Mouse (Mus musculus) left cerebral cortex, adult 18-20 months (tissue): ENCODE measurements around the gene Ube2l6. TPM values are rescaled to one million over a fixed set of nuclear protein-coding genes. Genes with fewer than 3 reads are reported as not detected.

Source experiments
- DNase-seq, 2 experiments: peaks; one replicate each; pipeline ENCODE4 v3.0.0; 2021 to 2022; ENCODE audit warnings: low spot score in 2 of 2, mixed read lengths in 1 of 2
- total RNA-seq, 2 experiments: library from RNA; stranded (reverse); gene quantifications; 2 replicates each; pipeline ENCODE4 v1.2.3; 2021

Gene Ube2l6
- total RNA-seq, 2 experiments from 2014 or later, result 8.2 to 8.5 TPM

DNA sequence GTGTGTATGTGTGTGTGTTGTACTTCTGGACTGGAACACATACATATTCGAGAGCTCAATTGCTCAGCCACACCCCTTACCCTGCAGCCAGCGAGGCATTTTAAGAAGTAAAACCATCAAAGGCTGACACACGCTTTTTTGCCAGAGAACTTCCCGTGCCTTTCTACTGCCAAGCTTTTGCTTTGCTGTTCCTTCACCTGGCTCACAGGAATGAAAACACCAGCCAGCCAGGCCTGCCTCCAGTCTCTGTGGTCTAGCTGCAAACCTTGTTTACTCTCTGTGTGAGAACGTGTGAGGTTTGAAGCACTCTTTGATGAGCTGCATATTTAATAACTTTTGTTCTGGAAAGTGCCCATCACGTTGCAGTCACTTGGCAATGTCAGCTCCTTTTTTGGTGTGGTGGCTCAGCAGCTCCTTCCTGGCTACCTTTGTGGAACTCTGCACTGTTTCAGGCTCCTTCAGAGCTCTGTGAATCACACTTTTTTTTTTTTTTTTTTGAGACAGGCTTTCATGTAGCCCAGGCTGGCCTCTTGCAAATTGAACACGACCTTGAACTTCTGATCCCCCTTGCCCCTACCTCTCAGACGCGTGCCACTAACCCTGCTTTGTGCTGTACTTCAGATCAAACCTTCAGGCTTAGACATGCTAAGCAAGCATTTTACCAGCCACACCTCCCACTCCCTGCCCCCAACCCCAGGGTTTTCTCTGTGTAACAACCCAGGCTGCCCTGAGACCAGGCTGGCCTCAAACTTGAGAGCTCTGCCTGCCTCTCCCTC lies 39.4 kb downstream of the Ube2l6 start:
- no peak for DNase-seq

DNA sequence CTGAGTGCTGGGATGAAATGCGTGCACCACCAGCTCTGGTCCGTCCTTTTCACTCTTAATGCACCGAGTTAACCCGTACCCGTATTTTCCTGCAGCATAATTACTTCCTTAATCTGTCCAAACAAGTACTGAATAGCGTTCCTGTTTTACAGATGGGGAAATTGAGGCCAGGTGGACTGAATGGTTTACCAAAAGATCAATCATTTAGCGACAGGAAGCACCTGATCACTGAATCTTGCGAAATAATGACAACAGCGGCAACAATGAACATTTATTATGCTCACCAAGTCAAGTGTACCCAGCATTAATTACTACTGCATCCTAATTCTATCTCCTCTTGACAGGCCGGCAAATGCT lies 39.9 kb downstream of the Ube2l6 start, which contains the start of gene Slc43a1:
Gene Slc43a1 (plus strand): TSS at position 258 of the 357 bp plus-strand sequence.
- no peak for DNase-seq

DNA sequence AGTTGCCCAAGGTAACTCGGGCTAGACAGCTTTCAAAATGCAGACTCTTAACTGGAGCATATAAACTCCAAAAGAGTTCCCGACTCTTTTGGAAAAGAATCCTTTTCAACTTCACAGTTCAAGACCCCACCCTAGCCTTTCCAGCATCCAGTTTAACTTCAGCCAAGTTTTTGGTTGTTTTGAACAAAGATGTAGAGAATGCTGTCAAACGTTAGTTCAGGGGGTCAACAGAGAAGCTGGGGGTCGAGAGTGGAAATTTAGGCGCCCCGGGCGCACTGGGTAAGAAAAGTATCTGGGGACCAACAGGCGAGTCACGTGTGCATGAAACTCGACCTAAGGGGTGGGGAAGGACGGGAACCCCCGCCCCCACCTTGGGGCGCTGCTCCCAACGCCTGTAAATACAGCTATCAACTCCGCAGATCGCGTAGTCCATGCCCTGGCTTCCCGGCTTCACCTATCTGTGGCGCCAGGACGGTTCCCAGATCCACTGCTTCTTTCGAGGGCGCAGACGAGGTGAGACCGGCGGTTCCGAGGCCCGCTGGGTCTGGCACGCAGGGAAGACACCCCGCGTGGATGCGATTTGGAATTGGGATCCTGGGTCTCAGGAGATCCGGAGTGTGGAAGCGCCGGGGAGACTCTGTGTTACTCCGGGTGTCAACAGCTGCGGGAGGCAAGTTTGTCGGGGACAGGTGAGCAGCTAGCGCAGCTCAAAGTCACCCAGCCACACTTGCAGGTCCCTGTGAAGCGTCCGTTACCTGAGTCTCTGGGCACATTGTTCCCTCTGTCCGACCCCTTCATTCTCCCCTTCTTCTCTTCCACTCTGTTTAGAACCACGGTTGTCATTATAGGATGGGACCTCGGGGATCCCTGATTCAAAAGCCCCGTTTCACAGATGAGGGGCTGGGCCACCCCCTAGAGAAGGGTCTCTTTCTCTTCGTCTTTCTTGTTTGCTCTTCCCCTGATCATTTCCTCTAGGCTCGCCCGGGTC lies 40.7 kb downstream of the Ube2l6 start:
- no peak for DNase-seq

DNA sequence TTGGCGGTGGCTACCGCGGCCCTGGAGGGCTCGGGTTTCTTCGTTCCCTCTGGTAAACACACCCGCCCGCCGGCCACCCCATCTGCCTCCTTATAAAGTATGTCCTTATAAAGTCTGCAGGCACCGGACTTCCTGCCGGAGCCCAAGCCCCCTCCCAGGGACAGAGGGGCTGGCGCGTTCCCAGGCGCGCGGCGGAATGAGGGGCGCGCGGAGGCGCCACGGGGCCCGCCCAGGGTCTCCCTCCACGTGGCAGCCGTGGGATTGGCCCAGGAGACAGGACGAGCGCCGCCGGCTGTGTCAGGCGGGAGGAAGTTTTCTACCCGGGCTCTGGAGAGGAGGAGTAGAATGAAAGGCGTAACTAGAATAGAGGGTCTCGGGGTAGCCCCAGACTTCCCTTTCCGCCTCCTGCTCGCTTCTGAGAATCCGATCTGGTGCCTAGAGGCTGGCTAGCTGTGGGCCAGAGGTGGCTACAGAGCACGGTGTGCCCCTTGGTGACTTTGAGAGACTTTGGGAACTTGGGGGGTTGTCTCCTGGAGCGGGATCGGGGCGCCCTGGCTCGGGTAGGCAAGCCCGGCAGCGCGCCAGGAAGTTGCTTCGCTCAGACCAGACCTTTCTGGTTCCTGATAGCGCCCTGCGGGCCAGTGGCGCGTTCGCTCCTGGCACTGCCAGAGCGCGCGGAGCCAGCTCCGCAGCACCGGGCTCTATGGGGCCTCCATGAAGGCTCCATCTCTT lies 41.6 kb downstream of the Ube2l6 start:
- DNase-seq, result no peak

DNA sequence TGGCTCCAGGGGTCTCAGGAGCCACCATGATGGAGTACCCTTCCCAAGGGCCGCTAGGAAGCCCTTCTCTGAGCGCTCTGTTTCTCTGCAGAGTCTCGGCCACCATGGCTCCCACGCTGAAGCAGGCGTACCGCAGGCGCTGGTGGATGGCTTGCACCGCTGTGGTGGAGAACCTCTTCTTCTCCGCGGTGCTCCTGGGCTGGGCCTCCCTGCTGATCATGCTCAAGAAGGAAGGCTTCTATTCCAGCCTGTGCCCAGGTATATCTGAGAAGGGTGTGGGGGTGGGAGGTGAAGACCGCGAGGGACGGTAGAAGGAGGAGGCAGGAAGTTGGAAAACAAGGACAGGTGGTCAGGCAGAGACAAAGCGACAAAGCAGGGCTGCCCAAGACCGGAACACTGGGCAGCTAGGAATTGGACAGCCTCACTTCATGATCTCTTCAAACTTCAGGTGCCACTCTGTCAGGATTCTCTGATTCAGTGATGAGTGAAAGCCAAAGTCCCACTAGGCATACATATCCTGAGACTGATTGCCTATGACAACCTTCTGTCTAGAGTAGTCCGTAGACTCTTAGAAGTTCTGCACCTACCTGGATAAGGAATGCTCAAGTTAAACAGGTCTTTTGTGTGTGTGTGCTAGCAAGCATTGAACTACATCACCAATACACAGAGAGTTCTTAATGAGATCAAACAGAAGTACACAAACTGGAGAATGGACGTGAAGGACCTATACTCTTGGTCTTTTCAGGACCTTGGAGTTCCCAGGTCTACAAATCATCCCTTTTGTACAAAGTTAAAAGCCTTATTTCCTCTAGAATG lies 42.3 kb downstream of the Ube2l6 start:
- no peak for DNase-seq

DNA sequence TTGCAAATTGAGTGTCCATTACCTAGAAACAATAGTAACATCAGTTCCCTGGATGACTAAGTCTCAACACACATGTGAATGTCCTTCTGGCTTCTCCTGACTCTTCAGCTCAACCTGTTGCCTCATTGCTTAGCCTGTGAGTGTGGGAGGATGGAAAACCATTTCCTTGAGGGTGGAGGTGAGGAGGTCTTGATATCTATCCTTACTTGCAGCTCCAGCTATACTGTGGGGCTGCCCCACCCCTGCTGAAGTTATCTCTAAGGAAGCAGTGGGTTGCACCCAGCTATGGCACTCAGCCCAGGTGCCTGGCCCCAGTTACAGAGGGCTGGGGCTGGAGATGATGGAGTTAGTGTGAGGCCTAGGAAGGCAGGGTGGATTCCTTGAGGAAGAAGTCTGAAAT lies 43.3 kb downstream of the Ube2l6 start:
- DNase-seq, result no peak

DNA sequence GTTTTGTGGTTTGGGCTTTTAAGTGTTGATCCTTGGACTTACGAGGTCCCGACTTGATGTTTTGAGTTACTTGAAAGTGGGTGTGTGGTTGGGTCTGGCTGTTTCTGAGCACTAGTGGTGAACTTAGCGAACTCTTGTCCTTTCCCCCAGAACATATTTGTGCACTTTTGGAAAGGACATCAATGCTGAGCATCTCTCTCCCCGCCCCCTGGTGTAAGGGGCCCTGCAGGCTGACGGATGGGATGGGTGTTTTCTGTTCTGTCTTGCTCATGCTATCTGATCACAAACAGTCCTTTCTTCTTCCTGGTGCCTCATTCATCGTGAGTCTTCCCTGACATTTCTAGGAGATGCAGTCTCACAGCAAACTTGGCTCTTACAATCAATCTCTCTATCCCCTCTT lies 45.0 kb downstream of the Ube2l6 start:
- no peak for DNase-seq

DNA sequence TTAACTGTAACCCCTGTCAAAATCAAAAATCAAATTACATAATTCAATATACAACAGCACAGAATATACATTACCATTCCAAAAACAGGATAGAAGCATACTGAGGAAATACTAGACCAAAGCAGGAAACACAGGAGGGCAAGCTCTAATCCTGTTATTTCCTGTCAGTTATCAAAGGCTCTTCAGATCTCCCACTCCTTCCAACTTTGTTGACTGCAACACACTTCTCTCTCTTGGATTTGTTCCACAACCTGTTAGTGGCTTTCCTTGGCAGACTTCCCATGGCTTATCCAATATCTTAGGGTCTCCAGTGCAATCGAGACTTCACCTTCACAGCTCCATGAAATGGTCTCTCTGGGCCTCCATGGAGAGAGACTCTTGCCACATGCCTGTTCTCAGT lies 46.6 kb downstream of the Ube2l6 start:
- DNase-seq, result no peak

DNA sequence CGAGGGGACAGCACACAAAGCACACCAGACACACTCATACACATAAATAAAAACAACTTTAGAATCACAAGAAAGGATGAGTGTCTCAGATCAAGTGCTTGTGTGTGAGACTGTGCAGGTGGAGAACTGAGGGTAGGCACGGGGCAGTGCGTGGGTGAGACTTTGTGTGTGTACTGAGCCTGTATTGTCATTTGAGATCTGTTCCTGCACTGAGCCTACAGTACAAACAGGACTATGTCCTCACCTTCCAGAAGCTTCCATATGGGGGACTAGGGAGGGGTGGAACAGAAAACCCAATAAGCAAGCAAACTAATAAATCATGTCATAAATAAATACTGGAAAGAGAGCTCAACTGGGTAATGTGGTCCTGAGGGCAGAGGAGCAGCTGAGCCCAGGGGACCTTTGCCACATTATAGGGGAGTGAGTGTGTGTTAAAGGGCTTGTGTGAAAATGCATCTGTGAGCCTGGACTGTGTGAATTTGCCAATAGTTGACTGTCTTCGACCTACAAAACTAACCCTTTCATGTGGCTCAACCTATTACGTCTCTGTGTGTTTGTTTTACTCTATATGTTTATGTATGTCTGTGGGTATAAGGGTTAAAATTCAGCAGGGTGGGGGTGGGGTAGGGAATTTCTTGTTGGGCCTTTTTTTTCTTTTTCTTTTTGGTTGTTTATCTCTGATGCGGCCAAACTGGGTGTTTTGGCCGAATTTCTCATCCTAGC lies 51.9 kb downstream of the Ube2l6 start:
- no peak for DNase-seq

DNA sequence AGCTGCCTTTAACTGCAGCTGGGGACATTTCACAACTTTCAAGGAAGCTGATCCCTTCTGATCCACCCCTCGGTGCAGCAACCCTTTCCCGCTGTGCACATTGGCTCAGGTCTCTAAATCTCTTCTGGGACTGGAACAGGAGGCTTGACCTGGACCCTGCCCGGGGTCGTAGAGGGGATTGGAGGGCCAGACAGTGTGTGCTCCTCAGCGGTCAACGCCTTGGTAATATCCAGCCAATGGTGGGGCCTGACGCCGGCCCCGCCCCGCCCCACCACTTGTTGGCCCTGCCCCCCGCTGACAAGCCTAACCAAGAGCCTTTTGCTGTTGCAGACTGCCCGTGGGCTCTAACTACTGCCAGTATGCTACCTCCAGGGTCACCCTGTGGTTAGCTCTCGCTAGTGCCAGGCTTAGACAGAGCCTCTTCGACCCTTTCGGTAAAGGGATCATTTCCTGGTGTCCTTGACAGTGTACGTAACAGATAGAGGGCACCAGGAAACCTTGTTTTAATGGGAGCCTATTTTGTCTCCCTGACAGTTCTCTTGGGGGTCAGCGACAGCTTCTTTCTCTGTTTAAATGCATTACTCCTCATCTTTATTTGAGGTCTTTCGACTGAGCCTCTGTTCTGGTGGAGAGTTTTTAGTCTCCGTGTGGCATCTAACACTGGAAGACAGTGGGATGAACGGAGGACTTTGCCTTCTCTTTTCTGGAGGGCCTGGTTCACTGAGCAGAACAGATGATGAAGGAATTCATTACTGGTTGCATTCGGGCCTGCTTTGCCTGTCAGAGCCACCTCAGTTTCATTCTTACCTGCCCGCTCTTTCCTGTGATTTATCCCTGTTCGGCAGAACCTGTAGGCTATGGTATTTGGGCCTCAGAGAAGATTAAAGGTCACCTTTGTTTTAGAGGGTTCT lies 52.8 kb downstream of the Ube2l6 start:
- DNase-seq, result no peak

DNA sequence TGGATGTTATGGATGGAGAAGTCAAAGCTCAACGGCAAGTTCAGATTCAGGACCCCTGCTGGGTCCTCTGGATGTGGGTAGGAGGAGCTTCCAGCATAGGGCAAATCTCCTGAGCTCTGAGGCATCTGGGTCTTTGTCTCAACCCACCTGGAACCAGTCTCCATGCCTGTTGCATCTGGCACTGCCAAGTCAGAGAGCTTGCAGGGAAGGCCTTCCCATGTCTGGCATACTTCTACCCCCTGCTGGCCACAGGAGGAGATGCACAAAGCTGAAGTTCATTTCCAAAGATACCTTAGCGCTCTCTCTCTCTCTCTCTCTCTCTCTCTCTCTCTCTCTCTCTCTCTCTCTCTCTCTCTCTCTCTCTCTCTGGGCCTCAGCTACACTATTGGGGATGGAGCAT lies 57.1 kb downstream of the Ube2l6 start:
- DNase-seq, result peak in 1 of 2 experiments; percentile 61

DNA sequence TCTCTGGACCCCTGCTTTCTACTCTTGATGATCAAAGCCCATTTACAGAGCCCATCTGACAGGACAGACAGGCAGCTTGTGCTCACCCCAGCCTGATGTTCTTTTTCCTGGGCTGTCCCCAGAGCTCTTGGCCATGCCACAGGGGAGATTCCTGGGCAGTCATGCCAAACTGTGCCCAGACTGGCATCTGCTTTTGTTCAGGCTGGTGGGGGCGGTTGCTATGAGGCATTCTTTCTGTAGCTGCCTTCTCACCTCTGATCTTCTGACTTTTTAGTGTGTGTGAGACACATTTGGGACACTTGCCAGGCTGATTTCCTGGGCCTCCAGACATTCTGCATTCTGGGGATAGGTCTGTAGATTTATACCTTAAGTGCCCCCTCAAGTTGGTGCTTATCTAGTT lies 59.9 kb downstream of the Ube2l6 start:
- DNase-seq, result no peak

Other genes with a start within 250 kb of the Ube2l6 start
- 10 to 100 TPM; 59.5 to 62.9 TPM for gene Ctnnd1, start 148.1 kb upstream of the Ube2l6 start, total RNA-seq
- not detected for gene Btbd18, start 139.7 kb upstream of the Ube2l6 start, total RNA-seq
- gene Selenoh, start 128.1 kb upstream of the Ube2l6 start, total RNA-seq, result 10 to 100 TPM; 28.9 to 37.9 TPM
- gene Gm28635, start 120.8 kb upstream of the Ube2l6 start, total RNA-seq, result 1 to 10 TPM; 5.8 to 6.1 TPM
- 10 to 100 TPM; 31.4 to 33.8 TPM for gene Med19, start 120.4 kb upstream of the Ube2l6 start, total RNA-seq
- gene Tmx2, start 119.7 kb upstream of the Ube2l6 start, total RNA-seq, result 100 to 1,000 TPM; 235 to 251 TPM
- 10 to 100 TPM; 49.2 TPM for gene Zdhhc5, start 83.6 kb upstream of the Ube2l6 start, total RNA-seq
- gene Clp1, start 71.5 kb upstream of the Ube2l6 start, total RNA-seq, result 10 to 100 TPM; 10.4 to 10.5 TPM
- 10 to 100 TPM; 92.2 to 93.5 TPM for gene Ypel4, start 64.8 kb upstream of the Ube2l6 start, total RNA-seq
- 1 to 10 TPM; 2.2 to 2.5 TPM for gene Gm19426, start 55.2 kb upstream of the Ube2l6 start, total RNA-seq
- gene Serping1, start 23.4 kb upstream of the Ube2l6 start, total RNA-seq, result 1 to 10 TPM; 8.5 to 9.2 TPM
- gene Smtnl1, start 23.8 kb downstream of the Ube2l6 start, total RNA-seq, result not detected
- 10 to 100 TPM; 46.9 to 57.8 TPM for gene Timm10, start 28.2 kb downstream of the Ube2l6 start, total RNA-seq
- under 1 TPM; 0.21 to 0.23 TPM for gene Slc43a1, start 40.0 kb downstream of the Ube2l6 start, total RNA-seq
- gene Rtn4rl2, start 87.9 kb downstream of the Ube2l6 start, total RNA-seq, result 10 to 100 TPM; 91.9 to 95.9 TPM
- gene Slc43a3, start 137.8 kb downstream of the Ube2l6 start, total RNA-seq, result under 1 TPM; 0.19 to 0.33 TPM
- not detected for gene Prg2, start 181.6 kb downstream of the Ube2l6 start, total RNA-seq
- not detected for gene Prg3, start 189.4 kb downstream of the Ube2l6 start, total RNA-seq
- 100 to 1,000 TPM; 105 to 109 TPM for gene Ssrp1, start 238.4 kb downstream of the Ube2l6 start, total RNA-seq
- 1 to 10 TPM; 1.9 to 2.1 TPM for gene P2rx3, start 238.6 kb downstream of the Ube2l6 start, total RNA-seq
- gene Tnks1bp1, start 249.2 kb downstream of the Ube2l6 start, total RNA-seq, result 100 to 1,000 TPM; 128 to 136 TPM